Mouse (Mus musculus) megakaryocyte, embryonic 14.5 days (primary cell): ENCODE measurements around the gene Ak4.

ENCODE experiments used
- FLI1 ChIP-seq: IDR thresholded peaks from 2 replicates; pipeline ENCODE4 v1.6.1; 2012; ENCODE audit warnings: low read length, inconsistent platforms, mixed read lengths
- GATA1 ChIP-seq: IDR thresholded peaks from 3 replicates; pipeline ENCODE4 v1.6.1; 2012; ENCODE audit warnings: mixed read lengths, low read length, inconsistent platforms, borderline replicate concordance

GRCm38 (mm10) chr4:101472767-101473166 is 53.7 kb downstream of the Ak4 start:
- TF ChIP-seq FLI1, result no peak
- TF ChIP-seq GATA1, result no peak
